Mouse (Mus musculus) midbrain, embryonic 16.5 days (tissue): ENCODE results near the gene Vrk3. TPM values are rescaled to one million over a fixed set of nuclear protein-coding genes. Genes with fewer than 3 reads are reported as not detected.

Experiments
- ATAC-seq: fragments of 200-750 bp; cut with Nextera tagmentation; 2 replicates; pipeline ENCODE4 v1.8.0; 2017; ENCODE audit warnings: moderate TSS enrichment
- H3K27ac ChIP-seq: fragments of 300-500 bp; sonication (generic); 2 replicates; pipeline ENCODE4 v1.5.1; 2014; ENCODE audit warnings: mild to moderate bottlenecking, low read length, mixed read lengths
- H3K27me3 ChIP-seq: fragments of 300-500 bp; sonication (generic); 2 replicates; pipeline ENCODE4 v1.6.1; 2014; ENCODE audit warnings: low read depth, low read length, mixed read lengths; ENCODE audit not compliant: control insufficient read depth, insufficient read depth
- H3K36me3 ChIP-seq: fragments of 300-500 bp; sonication (generic); 2 replicates; pipeline ENCODE4 v1.6.1; 2014; ENCODE audit warnings: mild to moderate bottlenecking, low read length, moderate library complexity, mixed read lengths; ENCODE audit not compliant: control insufficient read depth, insufficient read depth
- H3K4me1 ChIP-seq: fragments of 300-500 bp; sonication (generic); 2 replicates; pipeline ENCODE4 v1.6.1; 2014; ENCODE audit warnings: mild to moderate bottlenecking, low read length, mixed read lengths; ENCODE audit not compliant: control insufficient read depth, insufficient read depth
- H3K4me2 ChIP-seq: fragments of 300-500 bp; sonication (generic); 2 replicates; pipeline ENCODE4 v1.6.1; 2014; ENCODE audit warnings: mild to moderate bottlenecking, low read length, mixed read lengths
- H3K4me3 ChIP-seq: fragments of 300-500 bp; sonication (generic); 2 replicates; pipeline ENCODE4 v1.5.1; 2014; ENCODE audit warnings: low read depth, mild to moderate bottlenecking, low read length, moderate library complexity, mixed read lengths
- H3K9ac ChIP-seq: fragments of 300-500 bp; sonication (generic); 2 replicates; pipeline ENCODE4 v1.6.1; 2014; ENCODE audit warnings: low read depth, low read length, mixed read lengths
- H3K9me3 ChIP-seq: fragments of 300-500 bp; sonication (generic); replicated peaks from 2 replicates; pipeline ENCODE4 v1.6.1; 2014; ENCODE audit warnings: mild to moderate bottlenecking, low read length, mixed read lengths; ENCODE audit not compliant: control insufficient read depth, poor library complexity, severe bottlenecking
- WGBS: fragments of 180-500 bp; shearing (Covaris S2); extraction: QIAGEN DNeasy Blood & Tissue Kit; methylation state at CpG from one replicate; pipeline ENCODE4 v1.1.7; 2014; 5-methylcytosine and 5-hydroxymethylcytosine counted together
- polyA plus RNA-seq: library from polyadenylated mRNA; unstranded; fragments of >200 nt; fragmentation: Nextera tagmentation; extraction: Ambion mirVana; gene quantifications from 2 replicates; pipeline ENCODE4 v1.2.1, GENCODE M21; 2015

The Vrk3 gene
- polyA plus RNA-seq, 1 experiment from 2014 or later, result 27.3 TPM

GRCm38 (mm10) chr7:44819391-44819790 lies 71.2 kb downstream of the Vrk3 start:
- Histone ChIP-seq H3K9ac (peak overlapping the region; percentile 22), H3K36me3 (no peaks in the 10 kb centered on the region), H3K9me3 (no peaks in the 10 kb centered on the region), H3K27me3 (no peaks in the 10 kb centered on the region), H3K4me1 (peaks cover 40% of the 10 kb centered on the region), H3K27ac (no peak overlapping the region), H3K4me2 (peak overlapping the region; percentile 43), H3K4me3 (no peak overlapping the region)
- WGBS, result 89% methylated on average over 2 of the region's 2 CpGs
- no peak for ATAC-seq

GRCm38 (mm10) chr7:44819863-44820262 lies 71.7 kb downstream of the Vrk3 start:
- H3K4me1 ChIP-seq, result peaks cover 42% of the 10 kb centered on the region
- WGBS, result 71% methylated on average over 5 of the region's 5 CpGs
- no peak overlapping the region for H3K4me2 ChIP-seq
- no peaks in the 10 kb centered on the region for H3K36me3 ChIP-seq
- H3K9me3 ChIP-seq, result no peaks in the 10 kb centered on the region
- no peaks in the 10 kb centered on the region for H3K27me3 ChIP-seq
- H3K4me3 ChIP-seq, result no peak overlapping the region
- H3K9ac ChIP-seq, result no peak overlapping the region
- H3K27ac ChIP-seq, result no peak overlapping the region
- no peak for ATAC-seq

GRCm38 (mm10) chr7:44820525-44820924 lies 72.3 kb downstream of the Vrk3 start:
- no peak for ATAC-seq
- no peak overlapping the region for H3K9ac ChIP-seq
- H3K4me1 ChIP-seq, result peaks cover 36% of the 10 kb centered on the region
- WGBS, result 85% methylated on average over 3 of the region's 3 CpGs
- no peak overlapping the region for H3K27ac ChIP-seq
- no peak overlapping the region for H3K4me3 ChIP-seq
- H3K27me3 ChIP-seq, result no peaks in the 10 kb centered on the region
- no peak overlapping the region for H3K4me2 ChIP-seq
- H3K36me3 ChIP-seq, result no peaks in the 10 kb centered on the region
- no peaks in the 10 kb centered on the region for H3K9me3 ChIP-seq

GRCm38 (mm10) chr7:44821666-44822448 lies 73.6 kb downstream of the Vrk3 start:
- no peak overlapping the region for H3K4me2 ChIP-seq
- no peak for ATAC-seq
- no peak overlapping the region for H3K27ac ChIP-seq
- H3K4me1 ChIP-seq, result peaks cover 36% of the 10 kb centered on the region
- H3K36me3 ChIP-seq, result no peaks in the 10 kb centered on the region
- no peak overlapping the region for H3K9ac ChIP-seq
- 86% methylated on average over 7 of the region's 7 CpGs for WGBS
- no peaks in the 10 kb centered on the region for H3K9me3 ChIP-seq
- H3K27me3 ChIP-seq, result no peaks in the 10 kb centered on the region
- no peak overlapping the region for H3K4me3 ChIP-seq

- H3K36me3 ChIP-seq, result peaks cover 1% of the 10 kb centered on the region; the same call in 1 of the 2 replicates
- no peak overlapping the region for H3K4me2 ChIP-seq
- peaks cover 21% of the 10 kb centered on the region for H3K4me1 ChIP-seq
- H3K27me3 ChIP-seq, result no peaks in the 10 kb centered on the region
- H3K4me3 ChIP-seq, result no peak overlapping the region
- no peak overlapping the region for H3K27ac ChIP-seq
- H3K9me3 ChIP-seq, result no peaks in the 10 kb centered on the region
- 38% methylated on average over 7 of the region's 7 CpGs for WGBS
- no peak for ATAC-seq
- no peak overlapping the region for H3K9ac ChIP-seq
Observed at GRCm38 (mm10) chr7:44823409-44823808, 75.2 kb downstream of the Vrk3 start.

GRCm38 (mm10) chr7:44824872-44825271 lies 76.7 kb downstream of the Vrk3 start:
- Histone ChIP-seq H3K4me3 (no peak overlapping the region), H3K27me3 (no peaks in the 10 kb centered on the region), H3K4me2 (no peak overlapping the region), H3K9me3 (no peaks in the 10 kb centered on the region), H3K27ac (no peak overlapping the region), H3K9ac (no peak overlapping the region), H3K36me3 (peaks cover 12% of the 10 kb centered on the region), H3K4me1 (peaks cover 6% of the 10 kb centered on the region; the same call in 1 of the 2 replicates)
- 25% methylated on average over 3 of the region's 3 CpGs for WGBS
- peak; percentile 70 for ATAC-seq

GRCm38 (mm10) chr7:44826771-44827170 lies 78.6 kb downstream of the Vrk3 start:
- H3K27ac ChIP-seq, result no peak overlapping the region
- H3K4me3 ChIP-seq, result no peak overlapping the region
- 0 out of 2 replicates have a peak, but pooled peaks cover 2% of the 10 kb centered on the region for H3K4me1 ChIP-seq
- H3K9ac ChIP-seq, result no peak overlapping the region
- peaks cover 24% of the 10 kb centered on the region for H3K36me3 ChIP-seq
- 88% methylated on average over 3 of the region's 3 CpGs for WGBS
- no peaks in the 10 kb centered on the region for H3K27me3 ChIP-seq
- ATAC-seq, result no peak
- H3K4me2 ChIP-seq, result no peak overlapping the region
- no peaks in the 10 kb centered on the region for H3K9me3 ChIP-seq

Other genes starting within 250 kb of the Vrk3 start
- gene Mybpc2, start 223.8 kb upstream of the Vrk3 start, polyA plus RNA-seq, result 0.16 and 0.17 TPM in 2 replicates
- gene Spib, start 216.3 kb upstream of the Vrk3 start, polyA plus RNA-seq, result not detected in 2 replicates
- 19.4 and 20.1 TPM in 2 replicates for gene Pold1, start 199.6 kb upstream of the Vrk3 start, polyA plus RNA-seq
- 54.1 and 58.1 TPM in 2 replicates for gene Nr1h2, start 194.5 kb upstream of the Vrk3 start, polyA plus RNA-seq
- gene Napsa, start 176.0 kb upstream of the Vrk3 start, polyA plus RNA-seq, result 0.77 and 1.9 TPM in 2 replicates
- 5.5 and 6.4 TPM in 2 replicates for gene Kcnc3, start 157.7 kb upstream of the Vrk3 start, polyA plus RNA-seq
- 2.9 and 3.3 TPM in 2 replicates for gene Myh14, start 77.6 kb upstream of the Vrk3 start, polyA plus RNA-seq
- gene Izumo2, start 39.7 kb upstream of the Vrk3 start, polyA plus RNA-seq, result not detected in 2 replicates
- gene Zfp473, start 2.6 kb downstream of the Vrk3 start, polyA plus RNA-seq, result 1.2 and 1.8 TPM in 2 replicates
- gene Nup62, start 67.7 kb downstream of the Vrk3 start, polyA plus RNA-seq, result 43.6 and 45.9 TPM in 2 replicates
- 0.57 and 1.0 TPM in 2 replicates for gene Il4i1, start 68.0 kb downstream of the Vrk3 start, polyA plus RNA-seq
- 2.5 and 3.0 TPM in 2 replicates for gene Atf5, start 68.2 kb downstream of the Vrk3 start, polyA plus RNA-seq
- gene Akt1s1, start 100.6 kb downstream of the Vrk3 start, polyA plus RNA-seq, result 82.2 and 83.2 TPM in 2 replicates
- 118 and 123 TPM in 2 replicates for gene Tbc1d17, start 100.7 kb downstream of the Vrk3 start, polyA plus RNA-seq
- gene Pnkp, start 108.7 kb downstream of the Vrk3 start, polyA plus RNA-seq, result 27.9 and 30.4 TPM in 2 replicates
- gene Ptov1, start 121.4 kb downstream of the Vrk3 start, polyA plus RNA-seq, result 419 and 448 TPM in 2 replicates
- gene Med25, start 144.3 kb downstream of the Vrk3 start, polyA plus RNA-seq, result 153 and 158 TPM in 2 replicates
- gene Fuz, start 147.7 kb downstream of the Vrk3 start, polyA plus RNA-seq, result 20.0 and 22.3 TPM in 2 replicates
- gene Ap2a1, start 181.1 kb downstream of the Vrk3 start, polyA plus RNA-seq, result 122 and 136 TPM in 2 replicates
- gene Tsks, start 194.8 kb downstream of the Vrk3 start, polyA plus RNA-seq, result 0.10 and 0.25 TPM in 2 replicates
- 58.4 and 63.1 TPM in 2 replicates for gene Cpt1c, start 226.4 kb downstream of the Vrk3 start, polyA plus RNA-seq
- gene Prmt1, start 238.2 kb downstream of the Vrk3 start, polyA plus RNA-seq, result 671 and 697 TPM in 2 replicates
- 52.3 and 53.6 TPM in 2 replicates for gene Irf3, start 249.2 kb downstream of the Vrk3 start, polyA plus RNA-seq